Mouse (Mus musculus): ENCODE data around the gene Sox15. TPM values are rescaled to one million over a fixed set of nuclear protein-coding genes. Genes with fewer than 3 reads are reported as not detected.
A peak's percentile ranks its signal among the peaks of the same experiment; 100 is the strongest.
"Not testable (repeated sequence)": the region's sequence is repeated elsewhere in the genome, so short reads cannot be mapped to it uniquely, and the experiment has no call there.

Sox15 gene
- polyA plus RNA-seq, 1 experiment from 2014 or later: 7.9 TPM

DNA sequence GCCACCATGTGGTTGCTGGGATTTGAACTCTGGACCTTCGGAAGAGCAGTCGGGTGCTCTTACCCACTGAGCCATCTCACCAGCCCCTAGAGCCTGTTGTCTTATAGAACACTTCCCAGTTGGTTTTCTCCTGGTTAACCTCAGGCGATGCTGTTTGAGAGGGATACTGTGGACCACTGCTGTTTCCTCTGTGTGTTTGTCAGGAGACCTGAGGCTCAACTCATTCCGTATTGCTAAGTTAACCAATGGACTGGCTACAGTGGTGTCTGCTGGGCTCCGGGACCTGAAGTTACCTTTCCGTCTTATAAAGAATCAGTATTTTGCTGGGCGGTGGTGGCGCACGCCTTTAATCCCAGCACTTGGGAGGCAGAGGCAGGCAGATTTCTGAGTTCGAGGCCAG lies 47.8 kb downstream of the Sox15 start:
- H3K9ac ChIP-seq (ENCODE audit: low read length); ATAC-seq (ENCODE audit: insufficient read depth, low FRiP score): not testable (repeated sequence)
- 92% methylated on average over 10 of the region's 10 CpGs for WGBS

DNA sequence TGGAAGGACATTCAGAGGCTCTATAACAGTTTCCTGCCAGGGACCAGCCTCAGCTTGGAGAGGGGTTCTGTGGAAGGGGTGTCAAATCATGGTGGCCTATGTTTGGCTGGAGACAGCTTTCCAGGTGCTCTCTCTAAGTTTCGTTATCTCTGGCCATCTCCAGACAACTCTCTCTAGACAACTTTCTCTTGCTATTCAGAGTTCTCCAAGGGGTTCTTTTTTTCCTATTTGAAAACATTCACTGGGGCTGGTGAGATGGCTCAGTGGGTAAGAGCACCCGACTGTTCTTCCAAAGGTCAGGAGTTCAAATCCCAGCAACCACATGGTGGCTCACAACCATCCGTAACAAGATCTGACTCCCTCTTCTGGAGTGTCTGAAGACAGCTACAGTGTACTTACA lies 48.3 kb downstream of the Sox15 start:
- H3K4me3 ChIP-seq (replicated peaks; ENCODE audit: low read length); H3K9me3 ChIP-seq (replicated peaks; ENCODE audit: control insufficient read depth, low read length); ATAC-seq (ENCODE audit: insufficient read depth, low FRiP score); H3K4me1 ChIP-seq (ENCODE audit: control insufficient read depth, insufficient read depth, low read length); H3K36me3 ChIP-seq (ENCODE audit: control insufficient read depth, insufficient read depth, low read length); H3K27me3 ChIP-seq (ENCODE audit: control insufficient read depth, insufficient read depth, low read length); H3K4me2 ChIP-seq (ENCODE audit: low read depth, low read length); H3K27ac ChIP-seq (ENCODE audit: low read length); H3K9ac ChIP-seq (ENCODE audit: low read length): not testable (repeated sequence)
- 75% methylated on average over 2 of the region's 3 CpGs for WGBS

More for the DNA sequence above, 47.8 kb downstream of the Sox15 start:
- not testable (repeated sequence) for H3K4me2 ChIP-seq (ENCODE audit: low read depth, low read length); H3K36me3 ChIP-seq (ENCODE audit: control insufficient read depth, insufficient read depth, low read length); H3K9me3 ChIP-seq (replicated peaks; ENCODE audit: control insufficient read depth, low read length); H3K4me1 ChIP-seq (ENCODE audit: control insufficient read depth, insufficient read depth, low read length); H3K4me3 ChIP-seq (replicated peaks; ENCODE audit: low read length); H3K27me3 ChIP-seq (ENCODE audit: control insufficient read depth, insufficient read depth, low read length); H3K27ac ChIP-seq (ENCODE audit: low read length)

DNA sequence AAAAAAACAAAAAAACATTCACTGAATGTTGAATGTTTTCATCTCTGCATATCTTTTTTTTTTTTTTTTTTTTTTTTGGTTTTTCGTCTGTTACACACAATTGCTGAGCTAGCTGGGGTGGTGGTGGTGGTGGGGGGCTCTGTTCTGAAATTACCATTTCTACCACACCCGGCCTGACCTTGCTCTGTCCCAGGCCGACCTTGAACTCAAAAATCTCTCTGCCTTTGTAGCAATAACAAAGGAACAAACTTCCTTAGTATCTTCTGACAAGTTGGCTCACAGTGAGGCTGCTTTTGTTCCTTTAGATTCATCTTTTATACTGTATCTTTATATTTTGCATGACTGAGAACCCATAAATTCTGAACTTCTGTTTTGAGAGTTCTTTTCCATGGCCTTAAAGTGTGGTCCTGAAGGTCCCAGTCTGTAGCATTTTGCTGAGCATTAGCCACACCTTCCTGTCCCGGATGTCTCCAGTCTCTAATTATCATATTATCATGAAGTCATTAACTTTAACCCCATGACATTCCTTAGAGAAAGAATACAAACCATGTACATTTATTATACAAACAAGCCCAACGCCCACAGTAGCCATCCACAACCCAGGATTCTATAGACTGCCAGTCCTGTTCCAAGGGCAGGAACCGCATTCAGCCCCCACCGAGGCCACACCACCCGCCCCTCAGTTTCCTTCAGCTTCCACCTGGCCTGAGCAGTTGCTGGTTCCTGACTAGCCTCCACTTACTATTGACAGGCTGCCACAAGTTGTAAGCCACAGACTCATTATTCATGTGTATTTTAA lies 48.9 kb downstream of the Sox15 start:
- Histone ChIP-seq H3K4me2 (ENCODE audit: low read depth, low read length) (no peak overlapping the region), H3K27me3 (ENCODE audit: control insufficient read depth, insufficient read depth, low read length) (no peaks in the 10 kb centered on the region), H3K9ac (ENCODE audit: low read length) (no peak overlapping the region), H3K36me3 (ENCODE audit: control insufficient read depth, insufficient read depth, low read length) (no peaks in the 10 kb centered on the region), H3K4me1 (ENCODE audit: control insufficient read depth, insufficient read depth, low read length) (0 out of 2 replicates have a peak, but pooled peaks cover 3% of the 10 kb centered on the region), H3K4me3 (replicated peaks; ENCODE audit: low read length) (no peak overlapping the region), H3K27ac (ENCODE audit: low read length) (no peak overlapping the region), H3K9me3 (replicated peaks; ENCODE audit: control insufficient read depth, low read length) (no peaks in the 10 kb centered on the region)
- no peak for ATAC-seq (ENCODE audit: insufficient read depth, low FRiP score)
- 55% methylated on average over 8 of the region's 8 CpGs for WGBS

DNA sequence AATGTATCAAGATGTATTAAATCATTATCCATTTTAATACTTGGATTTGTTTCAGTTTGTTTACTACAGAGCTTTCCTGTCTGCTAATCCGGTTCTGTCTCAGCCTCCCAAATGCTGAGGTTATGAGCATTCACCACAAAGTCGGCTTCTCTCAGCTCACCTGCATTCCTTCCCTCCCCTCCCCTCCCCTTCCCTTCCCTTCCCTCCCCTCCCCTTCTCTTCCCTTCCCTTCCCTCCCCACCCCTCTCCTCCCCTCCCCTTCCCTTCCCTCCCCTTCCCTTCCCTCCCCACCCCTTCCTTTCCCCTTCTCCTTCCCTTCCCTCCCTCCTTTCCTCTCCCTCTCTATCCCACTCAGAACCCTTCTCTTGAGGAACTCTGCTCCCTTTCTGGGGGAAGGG lies 49.5 kb downstream of the Sox15 start:
- H3K9ac ChIP-seq (ENCODE audit: low read length): no peak overlapping the region
- no peak overlapping the region for H3K27ac ChIP-seq (ENCODE audit: low read length)
- H3K4me2 ChIP-seq (ENCODE audit: low read depth, low read length): no peak overlapping the region
- H3K4me3 ChIP-seq (replicated peaks; ENCODE audit: low read length): no peak overlapping the region
- no peaks in the 10 kb centered on the region for H3K27me3 ChIP-seq (ENCODE audit: control insufficient read depth, insufficient read depth, low read length)
- ATAC-seq (ENCODE audit: insufficient read depth, low FRiP score): no peak
- WGBS: 15% methylated on average over 2 of the region's 2 CpGs
- H3K4me1 ChIP-seq (ENCODE audit: control insufficient read depth, insufficient read depth, low read length): 0 out of 2 replicates have a peak, but pooled peaks cover 3% of the 10 kb centered on the region
- no peaks in the 10 kb centered on the region for H3K36me3 ChIP-seq (ENCODE audit: control insufficient read depth, insufficient read depth, low read length)
- no peaks in the 10 kb centered on the region for H3K9me3 ChIP-seq (replicated peaks; ENCODE audit: control insufficient read depth, low read length)

MicroRNAs encoded within 50 kb of the gene (microRNA counts, 519-probe panel; counts per million panel counts)
- microRNA mmu-miR-1934 (not detected), microRNA mmu-miR-467f (2,797 counts per million, percentile 64 among the panel's probes with 10 or more counts)

Small RNA genes lying within 50 kb of the gene (microRNA-seq; reads per million reads assigned to microRNA genes)
- gene Mir1934 (2.8 reads per million, percentile 15 among the genes with 10 or more reads in this experiment), gene Mir467f (not detected)

Other genes starting within 250 kb of the Sox15 start
- 21.2 and 21.4 TPM in 2 replicates for gene Kdm6b, start 241.6 kb upstream of the Sox15 start, polyA plus RNA-seq (2015; fragmentation: Nextera tagmentation; extraction: Ambion mirVana)
- gene Dnah2, start 106.2 kb upstream of the Sox15 start, polyA plus RNA-seq (2015; fragmentation: Nextera tagmentation; extraction: Ambion mirVana): 0.54 and 0.69 TPM in 2 replicates
- 7.2 and 7.3 TPM in 2 replicates for gene Efnb3, start 95.1 kb upstream of the Sox15 start, polyA plus RNA-seq (2015; fragmentation: Nextera tagmentation; extraction: Ambion mirVana)
- 19.3 and 21.6 TPM in 2 replicates for gene Wrap53, start 75.1 kb upstream of the Sox15 start, polyA plus RNA-seq (2015; fragmentation: Nextera tagmentation; extraction: Ambion mirVana)
- gene Trp53, start 75.0 kb upstream of the Sox15 start, polyA plus RNA-seq (2015; fragmentation: Nextera tagmentation; extraction: Ambion mirVana): 118 and 120 TPM in 2 replicates
- 9.5 and 10.4 TPM in 2 replicates for gene Atp1b2, start 49.4 kb upstream of the Sox15 start, polyA plus RNA-seq (2015; fragmentation: Nextera tagmentation; extraction: Ambion mirVana)
- gene Shbg, start 37.4 kb upstream of the Sox15 start, polyA plus RNA-seq (2015; fragmentation: Nextera tagmentation; extraction: Ambion mirVana): 1.3 and 2.2 TPM in 2 replicates
- gene Sat2, start 33.3 kb upstream of the Sox15 start, polyA plus RNA-seq (2015; fragmentation: Nextera tagmentation; extraction: Ambion mirVana): 18.1 and 19.6 TPM in 2 replicates
- 20.9 and 22.1 TPM in 2 replicates for gene Fxr2, start 22.3 kb upstream of the Sox15 start, polyA plus RNA-seq (2015; fragmentation: Nextera tagmentation; extraction: Ambion mirVana)
- 67.7 and 68.8 TPM in 2 replicates for gene Mpdu1, start 7.3 kb downstream of the Sox15 start, polyA plus RNA-seq (2015; fragmentation: Nextera tagmentation; extraction: Ambion mirVana)
- gene Cd68, start 10.8 kb downstream of the Sox15 start, polyA plus RNA-seq (2015; fragmentation: Nextera tagmentation; extraction: Ambion mirVana): 18.9 and 19.6 TPM in 2 replicates
- 454 and 462 TPM in 2 replicates for gene Eif4a1, start 17.1 kb downstream of the Sox15 start, polyA plus RNA-seq (2015; fragmentation: Nextera tagmentation; extraction: Ambion mirVana)
- gene Senp3, start 26.8 kb downstream of the Sox15 start, polyA plus RNA-seq (2015; fragmentation: Nextera tagmentation; extraction: Ambion mirVana): 66.3 and 68.5 TPM in 2 replicates
- 0.59 and 1.0 TPM in 2 replicates for gene Tnfsf13, start 30.5 kb downstream of the Sox15 start, polyA plus RNA-seq (2015; fragmentation: Nextera tagmentation; extraction: Ambion mirVana)
- 8.8 and 9.6 TPM in 2 replicates for gene Tnfsf12, start 40.5 kb downstream of the Sox15 start, polyA plus RNA-seq (2015; fragmentation: Nextera tagmentation; extraction: Ambion mirVana)
- 2.9 and 4.2 TPM in 2 replicates for gene Tnfsfm13, start 40.8 kb downstream of the Sox15 start, polyA plus RNA-seq (2015; fragmentation: Nextera tagmentation; extraction: Ambion mirVana)
- 17.7 and 20.6 TPM in 2 replicates for gene Polr2a, start 103.3 kb downstream of the Sox15 start, polyA plus RNA-seq (2015; fragmentation: Nextera tagmentation; extraction: Ambion mirVana)
- gene Slc35g3, start 106.7 kb downstream of the Sox15 start, polyA plus RNA-seq (2015; fragmentation: Nextera tagmentation; extraction: Ambion mirVana): 0.17 TPM in 1 of 2 replicates, not detected in the other
- 3.4 TPM in 2 replicates for gene Zbtb4, start 110.6 kb downstream of the Sox15 start, polyA plus RNA-seq (2015; fragmentation: Nextera tagmentation; extraction: Ambion mirVana)
- gene Chrnb1, start 140.6 kb downstream of the Sox15 start, polyA plus RNA-seq (2015; fragmentation: Nextera tagmentation; extraction: Ambion mirVana): 5.3 and 10.3 TPM in 2 replicates
- gene Fgf11, start 146.5 kb downstream of the Sox15 start, polyA plus RNA-seq (2015; fragmentation: Nextera tagmentation; extraction: Ambion mirVana): 1.8 and 2.5 TPM in 2 replicates
- 14.2 and 15.0 TPM in 2 replicates for gene Tmem102, start 150.3 kb downstream of the Sox15 start, polyA plus RNA-seq (2015; fragmentation: Nextera tagmentation; extraction: Ambion mirVana)
- 0.03 TPM in 1 of 2 replicates, not detected in the other for gene Gm39566, start 160.0 kb downstream of the Sox15 start, polyA plus RNA-seq (2015; fragmentation: Nextera tagmentation; extraction: Ambion mirVana)
- gene Spem2, start 163.2 kb downstream of the Sox15 start, polyA plus RNA-seq (2015; fragmentation: Nextera tagmentation; extraction: Ambion mirVana): not detected in 2 replicates
- not detected in 2 replicates for gene Spem1, start 166.9 kb downstream of the Sox15 start, polyA plus RNA-seq (2015; fragmentation: Nextera tagmentation; extraction: Ambion mirVana)
- gene Nlgn2, start 182.5 kb downstream of the Sox15 start, polyA plus RNA-seq (2015; fragmentation: Nextera tagmentation; extraction: Ambion mirVana): 5.3 and 6.4 TPM in 2 replicates
- gene Tmem256, start 183.2 kb downstream of the Sox15 start, polyA plus RNA-seq (2015; fragmentation: Nextera tagmentation; extraction: Ambion mirVana): 377 and 401 TPM in 2 replicates
- 85.1 and 98.5 TPM in 2 replicates for gene Plscr3, start 191.1 kb downstream of the Sox15 start, polyA plus RNA-seq (2015; fragmentation: Nextera tagmentation; extraction: Ambion mirVana)
- gene Tnk1, start 203.4 kb downstream of the Sox15 start, polyA plus RNA-seq (2015; fragmentation: Nextera tagmentation; extraction: Ambion mirVana): 15.3 and 19.1 TPM in 2 replicates
- gene Tmem95, start 222.7 kb downstream of the Sox15 start, polyA plus RNA-seq (2015; fragmentation: Nextera tagmentation; extraction: Ambion mirVana): not detected in 2 replicates
- 15.1 and 24.7 TPM in 2 replicates for gene Kctd11, start 226.1 kb downstream of the Sox15 start, polyA plus RNA-seq (2015; fragmentation: Nextera tagmentation; extraction: Ambion mirVana)
- gene Acap1, start 240.2 kb downstream of the Sox15 start, polyA plus RNA-seq (2015; fragmentation: Nextera tagmentation; extraction: Ambion mirVana): 4.0 and 5.1 TPM in 2 replicates
- 4.9 TPM in 2 replicates for gene 2810408A11Rik, start 245.7 kb downstream of the Sox15 start, polyA plus RNA-seq (2015; fragmentation: Nextera tagmentation; extraction: Ambion mirVana)
- gene Neurl4, start 245.8 kb downstream of the Sox15 start, polyA plus RNA-seq (2015; fragmentation: Nextera tagmentation; extraction: Ambion mirVana): 7.5 TPM in 2 replicates

Measured in stomach, embryonic 16.5 days (tissue).